Mouse (Mus musculus): ENCODE measurements at regions not wholly inside any gene's neighbourhood (a gene's known extent, or its start where the extent isn't known, plus 50 kb on each side); places are given as distances from the start of the nearest gene placed in this dataset.

DNA sequence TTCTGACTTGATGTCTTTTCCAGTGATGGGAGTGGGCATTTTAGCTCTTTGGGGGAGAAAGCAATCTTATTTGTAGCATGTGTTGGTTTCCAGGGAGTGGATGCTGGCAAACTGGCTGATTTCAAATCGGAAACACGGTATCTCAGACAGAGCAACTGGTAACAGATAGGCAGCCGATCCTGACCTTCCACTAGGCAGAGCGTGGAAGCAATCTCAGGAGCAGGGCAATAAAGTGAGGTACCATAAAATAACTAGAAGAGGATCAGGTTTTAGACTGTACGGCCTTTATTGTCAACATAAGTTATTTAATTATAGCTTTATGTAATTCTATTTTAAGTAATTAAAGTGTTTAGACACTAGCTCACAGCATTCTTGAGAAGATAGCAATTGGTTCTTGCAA, 390.0 kb downstream of the Plk2 start:
- TF ChIP-seq CTCF (IDR thresholded peaks at IDR 0.05), result no peak
- no peaks in the 10 kb centered on the region for H3K27me3 ChIP-seq
- ChIA-PET POLR2A (no interaction called here), CTCF (interaction anchor here (1.5 kb wide), 1 partner anchor 12 kb away, joined by 3 read pairs; no protein-coding TSS in a partner anchor)
- no peak for ATAC-seq
- in situ Hi-C loops (cut with MboI; ENCODE audit: low pct_unique_long_range_greater_than_20kb), result no loop called here
- no peak for DNase-seq (ENCODE audit: low read depth, low spot score)

GRCm38 (mm10) chr13:110798313-110798712, 403.5 kb downstream of the Plk2 start:
- no peak for TF ChIP-seq CTCF (IDR thresholded peaks at IDR 0.05)
- POLR2A ChIA-PET, result no interaction called here
- no peaks in the 10 kb centered on the region for H3K27me3 ChIP-seq
- ATAC-seq (no peak), DNase-seq (ENCODE audit: low read depth, low spot score) (no peak)
- in situ Hi-C loops (cut with MboI; ENCODE audit: low pct_unique_long_range_greater_than_20kb), result no loop called here
- CTCF ChIA-PET, result interaction anchor here (1.2 kb wide), 1 partner anchor 21 kb away, joined by 4 read pairs; no protein-coding TSS in a partner anchor

DNA sequence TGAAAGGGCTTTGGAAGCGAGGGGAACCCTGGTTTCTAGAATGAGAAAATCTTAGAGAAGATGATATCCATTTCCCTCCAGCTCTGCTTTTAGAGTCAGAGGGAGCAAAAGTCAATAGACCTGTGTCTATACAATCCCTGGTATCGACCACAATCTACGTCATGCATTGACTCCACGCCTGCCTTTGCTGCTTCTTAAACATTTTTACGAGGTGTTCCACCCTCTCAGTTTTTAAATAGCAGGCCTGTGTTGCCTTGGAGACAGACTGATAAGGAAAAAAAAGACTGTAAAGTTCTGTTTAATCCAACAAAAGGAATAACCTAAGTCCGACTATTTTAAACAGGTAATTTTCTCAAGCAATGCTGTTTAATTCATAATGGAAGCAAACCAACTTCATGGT, 408.0 kb downstream of the Plk2 start:
- ATAC-seq (no peak), DNase-seq (ENCODE audit: low read depth, low spot score) (no peak)
- ChIA-PET POLR2A (interaction anchor here (0.7 kb wide), 1 partner anchor 77 kb away, joined by 3 read pairs; no protein-coding TSS in a partner anchor), CTCF (interaction anchor here (1.7 kb wide), 1 partner anchor 16 kb away, joined by 3 read pairs; no protein-coding TSS in a partner anchor)
- no peaks in the 10 kb centered on the region for H3K27me3 ChIP-seq
- in situ Hi-C loops (cut with MboI; ENCODE audit: low pct_unique_long_range_greater_than_20kb), result no loop called here
- no peak for TF ChIP-seq CTCF (IDR thresholded peaks at IDR 0.05)

DNA sequence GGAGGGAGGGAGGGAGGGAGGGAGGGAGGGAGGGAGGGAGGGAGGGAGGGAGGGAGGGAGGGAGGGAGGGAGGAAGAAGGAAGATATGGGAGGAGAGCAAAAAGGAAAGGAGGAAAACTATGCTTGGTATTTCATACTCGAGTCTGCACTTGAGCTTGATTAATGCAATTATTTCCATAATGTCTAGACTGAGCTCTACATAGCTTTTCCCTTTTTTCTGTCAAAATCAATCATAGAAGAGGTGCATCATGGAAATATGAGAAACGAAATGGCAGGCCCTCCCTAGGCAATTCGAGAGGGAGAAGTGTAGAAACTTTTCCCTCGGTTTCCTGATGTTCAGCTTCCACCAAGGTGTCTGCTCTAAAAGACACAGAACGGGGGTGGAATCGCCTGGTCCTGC, 417.6 kb downstream of the Plk2 start:
- no peak for DNase-seq (ENCODE audit: low read depth, low spot score)
- in situ Hi-C loops (cut with MboI; ENCODE audit: low pct_unique_long_range_greater_than_20kb), result no loop called here
- H3K27me3 ChIP-seq, result no peaks in the 10 kb centered on the region
- ChIA-PET POLR2A (no interaction called here), CTCF (interaction anchor here (1.2 to 1.8 kb wide), 3 partner anchors 23 to 109 kb away, joined by 3 read pairs; no protein-coding TSS in a partner anchor)
- no peak for TF ChIP-seq CTCF (IDR thresholded peaks at IDR 0.05)
- ATAC-seq, result no peak

GRCm38 (mm10) chr13:110814066-110814465, 419.2 kb downstream of the Plk2 start:
- ChIA-PET CTCF (no interaction called here), POLR2A (no interaction called here)
- DNase-seq (ENCODE audit: low read depth, low spot score) (no peak), ATAC-seq (no peak)
- no peak for TF ChIP-seq CTCF (IDR thresholded peaks at IDR 0.05)
- in situ Hi-C loops (cut with MboI; ENCODE audit: low pct_unique_long_range_greater_than_20kb), result no loop called here
- no peaks in the 10 kb centered on the region for H3K27me3 ChIP-seq

- TF ChIP-seq CTCF (IDR thresholded peaks at IDR 0.05), result no peak
- no peaks in the 10 kb centered on the region for H3K27me3 ChIP-seq
- in situ Hi-C loops (cut with MboI; ENCODE audit: low pct_unique_long_range_greater_than_20kb), result no loop called here
- no peak for DNase-seq (ENCODE audit: low read depth, low spot score)
- no peak for ATAC-seq
- CTCF ChIA-PET, result interaction anchor here (0.9 kb wide), 1 partner anchor 21 kb away, joined by 4 read pairs; no protein-coding TSS in a partner anchor
- POLR2A ChIA-PET, result no interaction called here
These were observed 424.5 kb downstream of the Plk2 start for GRCm38 (mm10) chr13:110819301-110819862.

DNA sequence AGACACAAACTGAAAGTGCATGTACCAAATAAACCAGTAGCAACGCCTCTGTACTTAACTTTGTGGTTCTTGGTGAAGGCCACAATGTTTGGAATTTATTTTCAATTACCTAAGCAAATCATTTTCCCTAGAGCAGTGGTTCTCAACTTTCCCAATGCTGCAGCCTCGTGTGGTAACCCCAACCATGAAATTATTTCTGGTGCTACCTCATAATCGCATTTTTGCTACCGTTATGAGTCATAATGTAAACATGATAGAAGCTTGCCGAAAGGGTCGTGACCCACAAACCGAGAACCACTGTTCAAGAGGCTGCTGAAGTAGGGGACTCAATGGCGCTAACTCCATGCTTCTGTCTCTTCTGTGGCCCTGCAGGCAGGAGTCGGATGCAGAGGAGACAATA, 429.9 kb upstream of the Actbl2 start:
- ATAC-seq, result no peak
- no peak for DNase-seq (ENCODE audit: low read depth, low spot score)
- in situ Hi-C loops (cut with MboI; ENCODE audit: low pct_unique_long_range_greater_than_20kb), result no loop called here
- POLR2A ChIA-PET, result no interaction called here
- no peaks in the 10 kb centered on the region for H3K27me3 ChIP-seq
- TF ChIP-seq CTCF (IDR thresholded peaks at IDR 0.05), result no peak
- CTCF ChIA-PET, result interaction anchor here (0.7 kb wide), 1 partner anchor 46 kb away, joined by 3 read pairs; no protein-coding TSS in a partner anchor

DNA sequence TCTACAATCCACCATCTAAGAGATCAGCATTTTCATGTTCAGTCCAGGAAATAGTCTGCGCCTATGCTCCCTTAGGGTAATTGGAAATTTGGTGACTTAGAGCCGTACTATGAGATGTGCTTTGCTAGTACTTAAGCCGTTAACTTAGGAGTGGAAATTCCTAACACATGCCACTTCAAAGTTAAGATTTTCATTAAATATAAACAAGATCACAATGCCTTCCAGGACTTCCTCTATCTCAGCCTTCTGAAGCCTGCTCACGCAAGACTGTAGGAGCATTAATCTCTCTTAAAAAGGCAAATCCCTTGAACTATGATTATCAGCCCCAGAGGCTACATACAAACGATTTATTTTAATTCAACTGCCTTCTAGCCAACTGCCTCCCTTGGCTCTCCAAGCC, 422.4 kb upstream of the Actbl2 start:
- no peak for DNase-seq (ENCODE audit: low read depth, low spot score)
- ATAC-seq, result no peak
- TF ChIP-seq CTCF (IDR thresholded peaks at IDR 0.05), result no peak
- ChIA-PET CTCF (no interaction called here), POLR2A (no interaction called here)
- no peaks in the 10 kb centered on the region for H3K27me3 ChIP-seq
- in situ Hi-C loops (cut with MboI; ENCODE audit: low pct_unique_long_range_greater_than_20kb), result no loop called here

GRCm38 (mm10) chr13:110836936-110837335, 417.9 kb upstream of the Actbl2 start:
- no peak for ATAC-seq
- in situ Hi-C loops (cut with MboI; ENCODE audit: low pct_unique_long_range_greater_than_20kb), result no loop called here
- ChIA-PET POLR2A (no interaction called here), CTCF (no interaction called here)
- TF ChIP-seq CTCF (IDR thresholded peaks at IDR 0.05), result no peak
- no peaks in the 10 kb centered on the region for H3K27me3 ChIP-seq
- no peak for DNase-seq (ENCODE audit: low read depth, low spot score)

GRCm38 (mm10) chr13:110841949-110842348, 412.9 kb upstream of the Actbl2 start:
- no peak for DNase-seq (ENCODE audit: low read depth, low spot score)
- POLR2A ChIA-PET, result interaction anchor here (0.6 kb wide), 3 partner anchors 13 to 455 kb away, joined by 4 to 6 read pairs (median 4); no protein-coding TSS in a partner anchor
- CTCF ChIA-PET, result interaction anchor here (1.3 kb wide), 1 partner anchor 25 kb away, joined by 4 read pairs; no protein-coding TSS in a partner anchor
- in situ Hi-C loops (cut with MboI; ENCODE audit: low pct_unique_long_range_greater_than_20kb), result no loop called here
- no peak for ATAC-seq
- no peak for TF ChIP-seq CTCF (IDR thresholded peaks at IDR 0.05)
- H3K27me3 ChIP-seq, result no peaks in the 10 kb centered on the region

GRCm38 (mm10) chr13:110845695-110846094, 409.1 kb upstream of the Actbl2 start:
- H3K27me3 ChIP-seq, result no peaks in the 10 kb centered on the region
- in situ Hi-C loops (cut with MboI; ENCODE audit: low pct_unique_long_range_greater_than_20kb), result no loop called here
- ChIA-PET POLR2A (no interaction called here), CTCF (interaction anchor here (1.1 to 1.3 kb wide), 2 partner anchors 10 to 453 kb away, joined by 3 to 4 read pairs; no protein-coding TSS in a partner anchor)
- no peak for TF ChIP-seq CTCF (IDR thresholded peaks at IDR 0.05)
- ATAC-seq (no peak), DNase-seq (ENCODE audit: low read depth, low spot score) (no peak)
